Mouse (Mus musculus) G1E (cell line): ENCODE data around the gene Tnfaip8l3. TPM values are rescaled to one million over a fixed set of nuclear protein-coding genes. Genes with fewer than 3 reads are reported as not detected.

Source experiments
- ATAC-seq: 2 replicates; pipeline ENCODE4 v1.8.0; 2016; ENCODE audit warnings: mild to moderate bottlenecking; ENCODE audit not compliant: insufficient number of reproducible peaks, poor library complexity, low FRiP score, severe bottlenecking; ENCODE audit errors: extremely low read depth
- DNase-seq: peaks from one replicate; pipeline ENCODE4 v3.0.0; 2012; ENCODE audit warnings: low spot score
- H3K27me3 ChIP-seq: 2 replicates; pipeline ENCODE4 v1.6.1; 2012; ENCODE audit warnings: mild to moderate bottlenecking, low read length, inconsistent platforms; ENCODE audit not compliant: insufficient read depth
- H3K36me3 ChIP-seq: replicated peaks from 2 replicates; pipeline ENCODE3; 2012; ENCODE audit warnings: mild to moderate bottlenecking, inconsistent platforms
- H3K4me1 ChIP-seq: 2 replicates; pipeline ENCODE4 v1.6.1; 2012; ENCODE audit warnings: low read depth, low read length, inconsistent platforms, mixed read lengths; ENCODE audit not compliant: insufficient read depth
- H3K4me3 ChIP-seq: 2 replicates; pipeline ENCODE4 v1.5.1; 2012; ENCODE audit warnings: low read depth, mild to moderate bottlenecking, inconsistent platforms, low read length, moderate library complexity, mixed read lengths
- H3K9me3 ChIP-seq: replicated peaks from 2 replicates; pipeline ENCODE4 v1.6.1; 2012; ENCODE audit warnings: inconsistent platforms
- CTCF ChIP-seq: IDR thresholded peaks from 2 replicates; pipeline ENCODE4 v1.5.1; 2012; ENCODE audit warnings: low read depth, low read length, inconsistent platforms, mixed read lengths
- GATA1 ChIP-seq: IDR thresholded peaks from 2 replicates; pipeline ENCODE4 v1.6.1; 2012; ENCODE audit warnings: borderline replicate concordance, low read length, inconsistent platforms, mixed read lengths
- GATA2 ChIP-seq: IDR thresholded peaks from 2 replicates; pipeline ENCODE4 v1.6.1; 2012; ENCODE audit warnings: low read depth, low read length, inconsistent platforms, borderline replicate concordance
- POLR2AphosphoS5 ChIP-seq: IDR thresholded peaks from 2 replicates; pipeline ENCODE4 v1.6.1; 2012; ENCODE audit warnings: low read depth, low read length, inconsistent platforms; ENCODE audit not compliant: insufficient replicate concordance
- TAL1 ChIP-seq: conservative IDR thresholded peaks from 2 replicates; pipeline ENCODE4 v1.6.1; 2012; ENCODE audit warnings: low read depth, low read length, inconsistent platforms, mixed read lengths
- polyA plus RNA-seq: library from polyadenylated mRNA; stranded (reverse); fragments of >175 nt; gene quantifications from 2 replicates; pipeline ENCODE4 v1.2.3, GENCODE M21; 2012
- total RNA-seq, 2 experiments: library from RNA; stranded (forward) in 1 of 2; stranded (reverse) in 1 of 2; fragments of 200-1000 nt in 1 of 2; fragments of >200 nt in 1 of 2; fragmentation: Nextera tagmentation in 1 of 2; gene quantifications; 2 replicates each; pipeline ENCODE4 v1.2.3; 2014 to 2017

Tnfaip8l3 gene
- total and polyA plus RNA-seq, 3 experiments: 0.11 TPM; not detected in 2

- DNase-seq (no peak), ATAC-seq (no peak)
- Histone ChIP-seq H3K4me1 (no peaks in the 10 kb centered on the region), H3K27me3 (peaks cover 3% of the 10 kb centered on the region; the same call in 1 of the 2 replicates), H3K9me3 (no peaks in the 10 kb centered on the region), H3K36me3 (no peaks in the 10 kb centered on the region), H3K4me3 (no peak overlapping the region)
- TF ChIP-seq POLR2AphosphoS5 (no peak), GATA2 (no peak), CTCF (no peak), TAL1 (no peak), GATA1 (no peak)
Observed at GRCm38 (mm10) chr9:54061666-54062065, 6.5 kb downstream of the Tnfaip8l3 start.

GRCm38 (mm10) chr9:54051298-54052068 lies 16.7 kb downstream of the Tnfaip8l3 start:
- Histone ChIP-seq H3K36me3 (no peaks in the 10 kb centered on the region), H3K9me3 (no peaks in the 10 kb centered on the region), H3K27me3 (peaks cover 4% of the 10 kb centered on the region; the same call in 1 of the 2 replicates), H3K4me1 (no peaks in the 10 kb centered on the region), H3K4me3 (no peak overlapping the region)
- DNase-seq: no peak
- no peak for TF ChIP-seq POLR2AphosphoS5
- no peak for TF ChIP-seq TAL1
- TF ChIP-seq GATA2: no peak
- TF ChIP-seq CTCF: no peak
- no peak for TF ChIP-seq GATA1
- ATAC-seq: no peak

- DNase-seq: no peak
- Histone ChIP-seq H3K4me1 (no peaks in the 10 kb centered on the region), H3K4me3 (no peak overlapping the region), H3K9me3 (no peaks in the 10 kb centered on the region), H3K36me3 (no peaks in the 10 kb centered on the region), H3K27me3 (peaks cover 4% of the 10 kb centered on the region; the same call in 1 of the 2 replicates)
- TF ChIP-seq GATA2: no peak
- TF ChIP-seq TAL1: no peak
- no peak for TF ChIP-seq POLR2AphosphoS5
- TF ChIP-seq GATA1: no peak
- no peak for TF ChIP-seq CTCF
- no peak for ATAC-seq
Observed at GRCm38 (mm10) chr9:54048978-54049377, 19.2 kb downstream of the Tnfaip8l3 start.

- Histone ChIP-seq H3K4me3 (no peak overlapping the region), H3K9me3 (no peaks in the 10 kb centered on the region), H3K4me1 (no peaks in the 10 kb centered on the region), H3K27me3 (no peaks in the 10 kb centered on the region; the same call in 1 of the 2 replicates), H3K36me3 (no peaks in the 10 kb centered on the region)
- ATAC-seq (no peak), DNase-seq (no peak)
- no peak for TF ChIP-seq POLR2AphosphoS5
- no peak for TF ChIP-seq CTCF
- no peak for TF ChIP-seq GATA2
- no peak for TF ChIP-seq TAL1
- no peak for TF ChIP-seq GATA1
Observed at GRCm38 (mm10) chr9:54043067-54043466, 25.1 kb downstream of the Tnfaip8l3 start.

- no peak for DNase-seq
- no peak overlapping the region for H3K4me3 ChIP-seq
- no peaks in the 10 kb centered on the region for H3K36me3 ChIP-seq
- no peaks in the 10 kb centered on the region for H3K4me1 ChIP-seq
- no peak for TF ChIP-seq GATA1
- TF ChIP-seq CTCF: no peak
- TF ChIP-seq TAL1: no peak
- no peak for TF ChIP-seq POLR2AphosphoS5
- no peak for TF ChIP-seq GATA2
- no peak for ATAC-seq
- H3K27me3 ChIP-seq: no peaks in the 10 kb centered on the region
- H3K9me3 ChIP-seq: no peaks in the 10 kb centered on the region
Observed at GRCm38 (mm10) chr9:54037717-54038116, 30.5 kb downstream of the Tnfaip8l3 start.

GRCm38 (mm10) chr9:54034691-54035090 lies 33.5 kb downstream of the Tnfaip8l3 start:
- no peaks in the 10 kb centered on the region for H3K27me3 ChIP-seq
- DNase-seq: no peak
- ATAC-seq: no peak

More at GRCm38 (mm10) chr9:54034691-54035090, 33.5 kb downstream of the Tnfaip8l3 start:
- no peaks in the 10 kb centered on the region for H3K36me3 ChIP-seq
- H3K9me3 ChIP-seq: no peaks in the 10 kb centered on the region
- TF ChIP-seq CTCF (no peak), TAL1 (no peak), GATA2 (no peak), POLR2AphosphoS5 (no peak), GATA1 (no peak)
- no peak overlapping the region for H3K4me3 ChIP-seq
- no peaks in the 10 kb centered on the region for H3K4me1 ChIP-seq
